Mouse (Mus musculus) gastrocnemius, postnatal 10 days (tissue): Measurements from ENCODE around the gene Yae1d1. TPM values are rescaled to one million over a fixed set of nuclear protein-coding genes. Genes with fewer than 3 reads are reported as not detected.
"Not testable (repeated sequence)": the region's sequence is repeated elsewhere in the genome, so short reads cannot be mapped to it uniquely, and the experiment has no call there.

Experiments
- DNase-seq: peaks from one replicate; pipeline ENCODE4 v3.0.0; 2021; ENCODE audit warnings: mixed read lengths
- long read RNA-seq, 2 experiments: library from polyadenylated mRNA; stranded (forward); transcript quantifications; one replicate each; pipeline ENCODE4 v2.0.0; 2021
- total RNA-seq, 2 experiments: library from RNA; stranded (reverse); gene quantifications; 2 replicates each; pipeline ENCODE4 v1.2.3; 2021

Gene Yae1d1
- 10 to 100 TPM; 15.7 to 18.0 TPM for total RNA-seq
- long read RNA-seq, experiment 1, full-length matches to known transcripts = 31 of 31 reads
- long read RNA-seq, experiment 1, partial matches to known transcripts = 0 of 31 reads
- long read RNA-seq, experiment 1, other reads (novel, unspliced or antisense) = 0 of 31 reads
- long read RNA-seq, experiment 2, full-length matches to known transcripts = 32 of 33 reads
- long read RNA-seq, experiment 2, partial matches to known transcripts = 1 of 33 reads
- long read RNA-seq, experiment 2, other reads (novel, unspliced or antisense) = 0 of 33 reads

DNA sequence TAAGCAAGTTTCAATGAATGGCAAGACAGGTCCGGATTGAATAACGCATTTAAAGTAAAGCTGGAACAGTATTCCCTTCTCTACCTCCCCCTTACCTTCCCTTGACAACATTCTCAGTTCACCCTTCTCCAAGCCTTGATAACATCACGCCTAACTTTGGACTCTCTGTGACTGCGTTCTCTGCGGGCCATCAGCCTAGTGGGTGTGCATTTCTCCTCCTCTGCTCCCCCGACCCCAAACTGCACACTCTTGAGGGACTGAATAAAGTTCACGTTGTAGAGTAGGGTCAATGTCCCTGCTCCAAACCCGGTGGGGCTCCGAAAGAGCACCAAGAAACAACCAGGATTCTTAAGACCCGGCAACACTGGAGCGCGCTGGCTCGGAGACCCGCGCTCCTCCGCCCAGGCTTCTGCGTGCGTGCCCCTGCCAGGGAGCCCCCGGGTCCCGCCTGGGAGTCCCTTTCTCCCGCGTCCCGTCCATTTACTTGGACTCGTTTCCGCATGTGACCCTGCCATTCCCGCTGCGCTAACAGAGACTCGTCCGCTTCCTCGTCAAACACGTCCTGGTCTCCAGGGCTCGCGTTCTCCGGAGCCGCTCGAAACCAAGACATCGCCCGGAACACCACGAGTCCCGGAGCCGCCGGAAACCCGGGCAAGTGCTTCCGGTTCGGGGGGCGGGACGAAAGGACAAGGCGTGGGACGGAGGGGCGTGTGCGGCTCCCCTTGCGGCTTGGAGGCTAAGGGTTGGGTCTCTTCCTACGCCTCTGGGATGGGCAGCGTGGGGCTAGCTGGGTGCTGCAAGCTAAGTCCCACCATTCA lies at the start of gene Yae1d1:
Yae1d1 (minus strand) TSS at position 653 of the 818 bp plus-strand sequence.
- peak; percentile 98 for DNase-seq

DNA sequence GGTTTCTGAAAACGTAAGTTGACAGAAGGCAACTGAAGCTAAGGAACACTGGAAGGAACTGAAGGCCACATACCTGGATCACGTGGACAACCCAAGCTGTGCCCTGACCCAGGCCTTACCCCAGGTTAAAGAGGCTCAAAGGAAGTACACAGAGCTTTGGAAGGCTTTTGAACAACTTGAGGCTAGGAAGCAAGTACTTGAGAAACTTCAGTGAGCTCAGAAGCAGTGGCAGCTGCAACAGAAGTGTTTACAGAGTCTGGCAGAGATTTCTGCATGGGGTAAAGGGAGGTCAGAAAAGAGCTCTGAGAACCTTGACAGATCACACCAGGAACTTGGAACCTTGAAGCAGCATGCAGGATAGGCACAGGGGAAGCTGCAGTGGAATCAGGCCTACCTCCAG lies 45.7 kb upstream of the Yae1d1 start:
- DNase-seq = no peak

DNA sequence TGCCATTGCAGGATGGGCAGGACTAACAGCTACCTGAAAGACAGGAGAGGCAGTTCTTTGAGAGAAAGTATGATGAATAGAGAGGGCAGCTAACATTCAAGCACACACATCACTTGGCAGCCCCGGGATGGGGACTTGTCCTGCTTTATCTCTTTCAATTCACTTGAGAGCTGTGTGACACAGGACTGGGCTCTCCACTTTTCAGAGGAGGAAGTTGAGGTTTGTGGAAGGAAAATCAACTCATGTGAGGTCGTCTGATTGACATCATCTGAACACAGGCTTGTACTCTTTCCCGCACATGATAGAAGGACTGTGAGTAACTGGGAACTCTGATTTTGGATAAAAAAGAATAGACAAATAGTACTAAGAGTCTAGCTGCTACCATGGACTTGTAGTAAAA lies 23.5 kb upstream of the Yae1d1 start:
- DNase-seq = no peak

GRCm38 (mm10) chr13:18013205-18013604 lies 20.1 kb upstream of the Yae1d1 start:
- DNase-seq = no peak

DNA sequence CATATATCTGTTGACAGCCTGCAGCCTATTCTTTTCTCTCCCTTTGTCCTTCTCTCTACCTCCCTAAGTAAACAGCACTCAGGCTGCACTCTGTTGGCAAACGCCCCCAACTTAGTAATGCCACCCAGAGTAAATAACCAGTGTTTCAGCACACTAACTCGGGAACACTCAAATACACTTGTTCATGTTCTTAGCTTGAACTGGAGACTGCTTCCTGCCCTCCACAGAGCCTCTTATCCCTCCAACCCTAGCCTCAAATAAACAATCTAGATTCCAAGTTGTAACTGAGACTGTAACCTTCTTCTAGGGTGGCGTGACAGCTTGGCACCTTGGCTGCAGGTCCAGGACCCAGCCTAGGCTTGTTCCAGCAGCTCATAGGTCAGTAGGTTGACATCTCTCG lies 17.9 kb upstream of the Yae1d1 start:
- DNase-seq = no peak

DNA sequence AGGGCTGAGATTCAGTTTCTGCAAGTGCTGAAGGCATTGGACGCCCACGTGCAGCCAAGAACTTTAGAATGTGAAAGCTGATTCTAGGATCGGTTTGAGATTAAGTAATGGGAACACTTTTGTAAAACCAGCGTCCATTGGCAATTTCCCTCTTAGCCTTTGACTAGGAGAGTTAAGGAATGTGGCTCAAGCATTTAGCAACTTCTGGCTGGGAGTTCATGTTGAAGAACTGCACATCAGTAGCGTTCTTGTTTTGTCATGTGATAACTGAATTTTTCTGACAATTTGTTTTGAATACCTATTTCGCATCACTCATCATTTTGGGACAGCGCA lies 332 bp upstream of the Yae1d1 start:
- DNase-seq = no peak

DNA sequence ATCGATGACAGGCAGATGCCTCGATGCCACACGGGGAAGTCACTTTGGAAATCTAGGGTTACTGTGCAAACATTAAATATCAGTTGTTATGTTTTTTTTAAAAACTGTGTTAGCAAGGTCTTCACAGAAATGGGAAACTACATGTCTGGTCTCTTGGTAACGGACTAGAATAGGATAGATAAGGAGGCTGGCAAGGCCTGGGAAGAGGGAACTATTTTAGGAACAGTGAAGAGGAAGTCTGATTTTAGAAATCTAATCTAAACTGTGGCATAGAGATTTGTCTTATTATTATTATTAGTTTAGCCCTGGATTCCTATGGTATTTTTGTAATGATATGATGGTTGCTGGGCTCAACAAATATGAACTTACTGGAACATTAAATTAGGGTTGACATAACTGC lies 1.1 kb downstream of the Yae1d1 start:
- DNase-seq = no peak

- DNase-seq = peak; percentile 59
Measured at GRCm38 (mm10) chr13:17983194-17983593, 10.0 kb downstream of the Yae1d1 start.

GRCm38 (mm10) chr13:17982634-17983033 lies 10.5 kb downstream of the Yae1d1 start:
- no peak for DNase-seq

DNA sequence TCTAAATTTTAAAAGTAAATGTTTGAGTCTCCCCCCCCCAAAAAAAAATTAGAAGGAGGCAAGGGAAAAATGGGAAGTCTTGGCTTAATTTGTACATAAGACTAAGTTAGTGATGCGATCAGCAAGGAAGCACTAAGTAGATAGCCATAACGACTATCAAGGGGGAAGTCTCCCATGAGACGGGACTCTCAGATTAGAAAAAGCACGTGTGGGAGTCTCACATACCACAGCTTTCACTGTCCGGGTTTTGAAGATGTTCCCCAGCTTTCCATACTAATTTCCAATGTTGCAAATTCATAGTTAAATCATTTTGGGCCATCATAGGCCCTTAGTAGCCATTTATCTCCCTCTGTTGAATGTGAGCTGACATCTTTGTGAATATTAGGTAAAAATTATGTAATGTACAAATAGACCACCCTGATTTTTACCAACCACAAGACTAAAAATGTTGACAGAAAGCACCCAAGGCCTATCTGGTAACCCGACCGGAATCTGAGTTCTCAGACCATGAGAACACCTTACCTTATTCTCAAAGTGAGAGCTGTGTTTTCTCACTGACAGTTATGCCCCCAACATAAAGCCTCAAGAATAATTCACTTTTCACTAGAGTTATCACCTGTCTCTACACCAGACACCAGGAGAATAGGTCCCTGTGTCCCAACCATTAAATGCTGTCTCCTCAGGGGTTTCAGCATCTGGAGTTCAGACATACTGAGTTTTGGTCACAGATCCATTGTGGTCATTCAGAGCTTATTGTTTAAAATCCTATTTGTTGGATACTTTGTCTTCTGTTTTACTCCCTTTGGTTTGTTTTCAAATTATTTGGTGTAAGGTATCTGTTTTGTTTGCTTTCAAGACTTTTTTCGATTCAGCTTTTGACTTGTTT lies 16.1 kb downstream of the Yae1d1 start:
- no peak for DNase-seq

- no peak for DNase-seq
Measured at GRCm38 (mm10) chr13:17975891-17976290, 17.3 kb downstream of the Yae1d1 start.

DNA sequence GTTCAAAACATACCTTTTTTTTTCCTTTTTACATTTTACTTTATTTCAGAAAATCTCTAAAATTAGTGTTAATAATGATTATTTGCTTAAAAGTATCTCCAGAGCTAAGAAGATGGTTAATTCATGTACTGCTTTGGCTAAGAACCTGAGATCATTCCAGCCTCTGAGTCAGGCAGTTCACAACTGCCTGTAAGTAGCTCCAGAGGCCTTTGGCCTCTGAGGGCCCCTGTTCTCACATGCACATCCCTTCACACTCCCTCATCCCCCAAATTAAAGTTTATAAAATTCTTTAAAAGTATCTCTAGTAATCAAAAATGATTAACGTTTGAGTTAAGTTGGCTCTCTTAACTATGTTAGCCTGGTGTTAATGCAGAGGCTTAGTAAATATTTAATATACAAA lies 17.7 kb downstream of the Yae1d1 start:
- no peak for DNase-seq

DNA sequence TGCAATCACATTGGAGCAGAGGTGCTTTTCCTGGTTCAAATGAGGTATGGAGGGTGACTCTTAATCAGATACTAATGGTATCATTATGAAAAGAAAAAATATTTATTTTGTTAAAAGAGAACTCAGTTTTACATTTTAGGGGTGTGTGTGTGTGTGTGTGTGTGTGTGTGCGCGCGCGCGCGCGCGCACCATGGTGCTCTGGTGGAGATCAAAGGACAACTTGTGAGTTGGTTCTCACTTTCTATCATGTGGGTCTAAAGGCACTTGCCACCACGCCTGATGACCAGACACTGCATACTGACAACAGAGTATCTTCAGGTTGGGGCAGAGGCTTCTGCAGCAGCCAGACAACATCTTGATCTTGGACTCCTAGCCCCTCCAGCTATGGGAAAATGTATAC lies 18.4 kb downstream of the Yae1d1 start:
- no peak for DNase-seq

GRCm38 (mm10) chr13:17960613-17961012 lies 32.5 kb downstream of the Yae1d1 start:
- DNase-seq = no peak

DNA sequence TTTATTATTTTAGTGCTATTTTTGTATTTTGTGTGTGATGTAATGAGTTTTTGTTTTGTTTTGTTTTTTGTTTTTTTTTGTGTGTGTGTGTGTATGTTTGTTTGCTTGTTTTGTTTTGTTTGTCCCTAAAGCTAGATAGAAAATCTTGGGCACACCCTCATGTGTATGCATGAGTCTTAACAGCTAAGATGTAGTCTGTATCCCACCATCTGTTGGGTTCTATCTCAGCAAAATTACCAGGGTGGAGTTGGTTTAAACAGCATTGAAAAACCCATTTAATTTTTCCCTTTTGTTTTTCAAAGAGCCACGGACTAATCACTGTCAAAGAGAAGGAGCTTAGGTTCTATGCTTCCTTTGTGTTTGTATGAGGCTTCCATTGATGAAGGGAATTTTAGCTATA lies 38.9 kb downstream of the Yae1d1 start:
- DNase-seq = no peak

DNA sequence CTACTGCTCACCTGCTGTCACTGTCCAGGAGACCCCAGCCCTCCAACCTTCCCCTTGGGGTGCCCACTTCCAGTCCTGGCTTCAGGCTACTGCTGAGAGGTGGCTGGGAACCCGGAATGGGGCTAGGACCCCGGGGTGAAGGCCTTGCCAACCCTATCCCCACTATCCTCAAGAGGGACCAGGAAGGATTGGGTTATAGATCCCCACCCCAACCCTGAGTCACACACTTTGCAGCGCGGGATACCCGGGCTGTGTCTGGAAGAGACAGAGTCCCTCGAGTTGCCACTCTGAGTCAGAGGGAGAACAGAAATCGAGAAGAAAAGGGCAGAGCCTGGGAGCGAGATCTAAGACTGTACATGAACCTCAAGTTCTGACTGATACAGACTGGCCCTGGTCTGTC lies 42.6 kb downstream of the Yae1d1 start:
- DNase-seq = not testable (repeated sequence)

- DNase-seq = no peak
Measured at GRCm38 (mm10) chr13:17949555-17949954, 43.6 kb downstream of the Yae1d1 start.

- DNase-seq = peak; percentile 99
Measured at GRCm38 (mm10) chr13:17944078-17944917, 48.9 kb downstream of the Yae1d1 start, which contains the start of gene Rala. Rala (minus strand) TSS chr13:17944239.

DNA sequence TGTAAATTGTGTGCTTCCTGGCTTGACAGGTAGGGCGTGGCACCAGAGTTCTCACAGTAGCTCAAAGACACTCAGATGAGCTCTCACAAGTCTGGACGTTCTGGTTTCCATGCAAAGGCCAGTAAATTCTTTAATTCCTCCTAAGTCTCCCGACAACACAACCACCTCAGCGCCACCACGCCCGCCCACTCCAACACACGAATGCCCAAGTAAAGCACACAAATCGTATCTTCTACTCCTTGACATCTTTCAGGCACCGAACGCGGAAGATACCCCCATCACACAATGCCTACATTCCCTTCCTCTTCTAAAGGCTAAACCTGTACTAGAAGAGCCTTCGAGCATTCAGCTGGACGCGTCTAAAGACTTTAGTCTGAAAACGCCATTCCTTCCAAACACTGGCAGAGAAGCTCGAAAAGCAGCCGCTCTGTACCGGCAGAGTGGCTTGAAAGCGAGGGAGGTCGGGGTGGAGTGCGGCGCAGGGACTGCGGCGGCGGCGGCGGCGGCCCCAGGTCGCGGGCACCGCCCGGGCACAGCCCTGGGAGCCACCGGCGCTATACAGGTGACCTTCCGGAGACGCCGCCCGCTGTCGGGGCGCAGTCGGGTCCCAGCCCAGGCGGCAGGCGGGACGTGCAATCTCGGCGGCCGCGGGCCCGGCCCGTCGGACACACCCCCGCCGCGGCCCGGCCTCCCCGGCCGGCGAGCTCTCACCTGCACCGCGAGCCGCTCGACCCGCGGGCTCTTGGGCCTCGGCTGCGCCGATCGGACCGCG lies 49.7 kb downstream of the Yae1d1 start:
- peak; percentile 8 for DNase-seq

GRCm38 (mm10) chr13:17942338-17942737 lies 50.8 kb downstream of the Yae1d1 start:
- DNase-seq = no peak
